28 mouse cellular contexts compared by ENCODE assay signal in genomic region chr1:151563401-151563800, GRCm38 (mm10). TPM values are rescaled to one million over a fixed set of nuclear protein-coding genes. Genes with fewer than 3 reads are reported as not detected.
DNase-seq lines count a peak whose midpoint lies in the region; ATAC-seq and TF ChIP-seq lines count a peak whose summit lies in the region.
"Had no signal": no experiment of that assay in that cellular context is flagged by ENCODE, and none has a peak within 500 bp of the region (broad histone marks: within the 10 kb centered on the region; RNA-seq: fewer than 3 reads in every experiment).

No protein-coding gene starts in this region.

- no peaks in the 10 kb centered on the region for H3K36me3 ChIP-seq in forebrain, embryonic 15.5 days
- H3K36me3 ChIP-seq in forebrain, embryonic 12.5 days (replicated peaks) = no peaks in the 10 kb centered on the region
- H3K36me3 ChIP-seq in midbrain, embryonic 15.5 days (replicated peaks) = no peaks in the 10 kb centered on the region
- no peaks in the 10 kb centered on the region for H3K36me3 ChIP-seq in midbrain, embryonic 13.5 days
- H3K36me3 ChIP-seq in MEL (ENCODE audit: control insufficient read depth in 1 of 2, insufficient read depth in 2 of 2, low read length in 2 of 2) = peaks cover 0 to 5% of the 10 kb centered on the region in 2 experiments; a peak in 2 of 4 replicates
- no peaks in the 10 kb centered on the region for H3K36me3 ChIP-seq in kidney, embryonic 15.5 days
- H3K36me3 ChIP-seq: embryonic facial prominence, embryonic 12.5 days; embryonic facial prominence, embryonic 15.5 days; G1E; heart, embryonic 12.5 days; heart, embryonic 15.5 days; hindbrain, embryonic 10.5 days had no signal

- H3K4me1 ChIP-seq in forebrain, embryonic 15.5 days = 0 out of 2 replicates have a peak, but pooled peaks cover 8% of the 10 kb centered on the region
- H3K4me1 ChIP-seq in forebrain, embryonic 12.5 days = no peaks in the 10 kb centered on the region
- H3K4me1 ChIP-seq in midbrain, embryonic 15.5 days = peaks cover 8% of the 10 kb centered on the region
- H3K4me1 ChIP-seq in midbrain, embryonic 13.5 days (replicated peaks) = no peaks in the 10 kb centered on the region
- H3K4me1 ChIP-seq in MEL (ENCODE audit: control insufficient read depth in 1 of 2, insufficient read depth in 2 of 2, low read length in 2 of 2) = peaks cover 0 to 2% of the 10 kb centered on the region in 2 experiments; a peak in 1 of 4 replicates
- H3K4me1 ChIP-seq in kidney, embryonic 15.5 days = no peaks in the 10 kb centered on the region
- H3K4me1 ChIP-seq: embryonic facial prominence, embryonic 12.5 days; embryonic facial prominence, embryonic 15.5 days; heart, embryonic 12.5 days; heart, embryonic 15.5 days; hindbrain, embryonic 10.5 days had no signal

- TF ChIP-seq RAD21 in MEL (IDR thresholded peaks at IDR 0.05; ENCODE audit: low read depth, low read length) = no peak

- no peaks in the 10 kb centered on the region for H3K27me3 ChIP-seq in forebrain, embryonic 15.5 days
- no peaks in the 10 kb centered on the region for H3K27me3 ChIP-seq in forebrain, embryonic 12.5 days
- H3K27me3 ChIP-seq in midbrain, embryonic 15.5 days (replicated peaks) = no peaks in the 10 kb centered on the region
- H3K27me3 ChIP-seq in midbrain, embryonic 13.5 days = no peaks in the 10 kb centered on the region
- H3K27me3 ChIP-seq in MEL (ENCODE audit: control insufficient read depth in 1 of 2, insufficient read depth in 2 of 2, low read length in 2 of 2) = no peaks in the 10 kb centered on the region
- H3K27me3 ChIP-seq in kidney, embryonic 15.5 days = no peaks in the 10 kb centered on the region
- H3K27me3 ChIP-seq: embryonic facial prominence, embryonic 12.5 days; embryonic facial prominence, embryonic 15.5 days; heart, embryonic 12.5 days; heart, embryonic 15.5 days; Patski had no signal

- no peak for TF ChIP-seq EP300 in MEL (IDR thresholded peaks at IDR 0.05; ENCODE audit: low read depth in 1 of 2, low read length in 2 of 2)

- H3K9ac ChIP-seq in forebrain, embryonic 15.5 days (replicated peaks) = no peak overlapping the region
- H3K9ac ChIP-seq in forebrain, embryonic 12.5 days = no peak overlapping the region
- H3K9ac ChIP-seq in midbrain, embryonic 15.5 days = no peak overlapping the region
- H3K9ac ChIP-seq in midbrain, embryonic 13.5 days (replicated peaks) = no peak overlapping the region
- H3K9ac ChIP-seq in MEL (ENCODE audit: control insufficient read depth, low read depth, low read length, poor library complexity, severe bottlenecking) = no peak overlapping the region
- no peak overlapping the region for H3K9ac ChIP-seq in kidney, embryonic 15.5 days
- H3K9ac ChIP-seq: embryonic facial prominence, embryonic 12.5 days; embryonic facial prominence, embryonic 15.5 days; heart, embryonic 12.5 days; heart, embryonic 15.5 days; hindbrain, embryonic 14.5 days had no signal

- TF ChIP-seq CTCF in MEL (IDR thresholded peaks at IDR 0.05 in 2 of 3, conservative IDR thresholded peaks at IDR 0.05 in 1 of 3; ENCODE audit: control insufficient read depth in 1 of 3, insufficient read depth in 1 of 3, low read depth in 2 of 3, low read length in 3 of 3, poor library complexity in 1 of 3, severe bottlenecking in 1 of 3) = no peak

- WGBS in forebrain, embryonic 15.5 days = 36% methylated on average over 5 of the region's 5 CpGs
- WGBS in forebrain, embryonic 12.5 days = 60% methylated on average over 5 of the region's 5 CpGs
- WGBS in midbrain, embryonic 15.5 days = 53% methylated on average over 5 of the region's 5 CpGs
- WGBS in midbrain, embryonic 13.5 days = 68% methylated on average over 5 of the region's 5 CpGs
- 64% methylated on average over 5 of the region's 5 CpGs for WGBS in kidney, embryonic 15.5 days

- H3K4me2 ChIP-seq in forebrain, embryonic 15.5 days (replicated peaks) = no peak overlapping the region
- no peak overlapping the region for H3K4me2 ChIP-seq in forebrain, embryonic 12.5 days
- no peak overlapping the region for H3K4me2 ChIP-seq in midbrain, embryonic 15.5 days
- no peak overlapping the region for H3K4me2 ChIP-seq in midbrain, embryonic 13.5 days (replicated peaks)
- H3K4me2 ChIP-seq in kidney, embryonic 15.5 days = no peak overlapping the region
- H3K4me2 ChIP-seq: embryonic facial prominence, embryonic 12.5 days; embryonic facial prominence, embryonic 15.5 days; heart, embryonic 12.5 days; heart, embryonic 15.5 days; hindbrain, embryonic 14.5 days had no signal

- no peak overlapping the region for H3K27ac ChIP-seq in forebrain, embryonic 15.5 days (replicated peaks)
- no peak overlapping the region for H3K27ac ChIP-seq in forebrain, embryonic 12.5 days
- H3K27ac ChIP-seq in midbrain, embryonic 15.5 days = no peak overlapping the region
- no peak overlapping the region for H3K27ac ChIP-seq in midbrain, embryonic 13.5 days
- H3K27ac ChIP-seq in MEL (ENCODE audit: control insufficient read depth, low read depth, low read length) = no peak overlapping the region
- H3K27ac ChIP-seq in kidney, embryonic 15.5 days = no peak overlapping the region
- H3K27ac ChIP-seq: embryonic facial prominence, embryonic 12.5 days; embryonic facial prominence, embryonic 15.5 days; heart, embryonic 15.5 days; hindbrain, embryonic 10.5 days; hindbrain, embryonic 14.5 days had no signal

- H3K9me3 ChIP-seq in forebrain, embryonic 15.5 days = no peaks in the 10 kb centered on the region
- no peaks in the 10 kb centered on the region for H3K9me3 ChIP-seq in forebrain, embryonic 12.5 days
- no peaks in the 10 kb centered on the region for H3K9me3 ChIP-seq in midbrain, embryonic 15.5 days
- H3K9me3 ChIP-seq in midbrain, embryonic 13.5 days = no peaks in the 10 kb centered on the region
- H3K9me3 ChIP-seq in MEL (replicated peaks; ENCODE audit: insufficient read depth, low read length) = no peaks in the 10 kb centered on the region
- H3K9me3 ChIP-seq in kidney, embryonic 15.5 days (replicated peaks) = no peaks in the 10 kb centered on the region
- H3K9me3 ChIP-seq: embryonic facial prominence, embryonic 12.5 days; embryonic facial prominence, embryonic 15.5 days; G1E; heart, embryonic 12.5 days; heart, embryonic 15.5 days; hindbrain, embryonic 10.5 days had no signal

- no peaks in the 10 kb centered on the region for H3K79me2 ChIP-seq in MEL (ENCODE audit: control insufficient read depth, insufficient read depth, low read length, poor library complexity)

- H3K4me3 ChIP-seq in forebrain, embryonic 15.5 days = no peak overlapping the region
- H3K4me3 ChIP-seq in forebrain, embryonic 12.5 days (replicated peaks) = no peak overlapping the region
- H3K4me3 ChIP-seq in midbrain, embryonic 15.5 days = no peak overlapping the region
- H3K4me3 ChIP-seq in midbrain, embryonic 13.5 days (replicated peaks) = no peak overlapping the region
- H3K4me3 ChIP-seq in MEL (ENCODE audit: control insufficient read depth in 1 of 2, insufficient read depth in 1 of 2, low read depth in 2 of 2, low read length in 2 of 2) = peak overlapping the region in 1 of 2 experiments; percentile 21; a peak in 1 of 4 replicates
- no peak overlapping the region for H3K4me3 ChIP-seq in kidney, embryonic 15.5 days (replicated peaks)
- H3K4me3 ChIP-seq: embryonic facial prominence, embryonic 12.5 days; embryonic facial prominence, embryonic 15.5 days; heart, embryonic 12.5 days; heart, embryonic 15.5 days; hindbrain, embryonic 10.5 days had no signal

- peak; percentile 52 for DNase-seq in MEL (ENCODE audit: low read depth, low spot score)
- peak; percentile 7 for DNase-seq in R1 (ENCODE audit: low read depth, low spot score)
- no peak for DNase-seq in thymus, postnatal 25 days
- DNase-seq: adrenal gland, adult 2 months; adrenal gland, postnatal 14 days; cerebellum, adult 11 months; cerebellum, adult 2 months; cerebellum, adult 9-11 months; cerebellum, postnatal 25 days; gastrocnemius, postnatal 10 days; gastrocnemius, postnatal 36 days; heart, postnatal 10 days; heart, postnatal 36 days; kidney, adult 2 months had no signal

- peak; percentile 32; the same call in 1 of the 2 replicates for ATAC-seq in forebrain, embryonic 15.5 days (replicated peaks)
- ATAC-seq in forebrain, embryonic 12.5 days (ENCODE audit: low FRiP score) = no peak
- ATAC-seq in midbrain, embryonic 15.5 days (replicated peaks) = 0 out of 2 replicates have a peak, but pooled peaks have one; percentile 58
- ATAC-seq in midbrain, embryonic 13.5 days = no peak
- no peak for ATAC-seq in kidney, embryonic 15.5 days (replicated peaks; ENCODE audit: low FRiP score)
- ATAC-seq: intestine, postnatal 0 days; Patski had no signal

- no peak for TF ChIP-seq POLR2A in MEL (IDR thresholded peaks at IDR 0.05; ENCODE audit: control insufficient read depth in 1 of 2, insufficient read depth in 1 of 2, low read depth in 1 of 2, low read length in 2 of 2, poor library complexity in 1 of 2)

TF ChIP-seq in MEL, 35 proteins besides CTCF, POLR2A, EP300 and RAD21:
- TF ChIP-seq MEF2A (IDR thresholded peaks at IDR 0.05; ENCODE audit: extremely low read depth, insufficient replicate concordance, low read depth, low read length, poor library complexity, severe bottlenecking) = no peak
- no peak for TF ChIP-seq SMC3 (IDR thresholded peaks at IDR 0.05; ENCODE audit: low read depth, low read length)
- TF ChIP-seq E2F4 (IDR thresholded peaks at IDR 0.05; ENCODE audit: borderline replicate concordance, low read depth, low read length) = no peak
- no peak for TF ChIP-seq MAX (IDR thresholded peaks at IDR 0.05; ENCODE audit: low read length)
- no peak for TF ChIP-seq ZMIZ1 (IDR thresholded peaks at IDR 0.05; ENCODE audit: low read depth, low read length)
- TF ChIP-seq ETS1 (IDR thresholded peaks at IDR 0.05; ENCODE audit: low read depth, low read length) = no peak
- TF ChIP-seq TBP (IDR thresholded peaks at IDR 0.05; ENCODE audit: low read depth, low read length) = no peak
- no peak for TF ChIP-seq HCFC1 (IDR thresholded peaks at IDR 0.05; ENCODE audit: low read depth, low read length)
- TF ChIP-seq GATA1 (IDR thresholded peaks at IDR 0.05; ENCODE audit: low read depth, low read length) = no peak

RNA-seq across cellular contexts. Expression of gene Fam129a, which starts 7.6 kb away (rescaled TPM):
- 0.41 and 2.2 TPM in 2 replicates for polyA plus RNA-seq in forebrain, embryonic 15.5 days (2015; fragmentation: Nextera tagmentation; extraction: Ambion mirVana)
- 1.4 and 1.7 TPM in 2 replicates for polyA plus RNA-seq in forebrain, embryonic 12.5 days (2016; fragmentation: Nextera tagmentation; extraction: Ambion mirVana)
- polyA plus RNA-seq in midbrain, embryonic 15.5 days (2015; fragmentation: Nextera tagmentation; extraction: Ambion mirVana) = 0.77 and 1.4 TPM in 2 replicates
- polyA plus RNA-seq in midbrain, embryonic 13.5 days (2015; fragmentation: Nextera tagmentation; extraction: Ambion mirVana) = 0.68 and 0.78 TPM in 2 replicates
- 3.1 and 7.4 TPM in 2 replicates for total RNA-seq in MEL (2012; rRNA removed)
- 10 to 100 TPM in 1 of 2 experiments, 1 to 10 TPM in 1; 8.8 to 67.5 TPM for polyA plus RNA-seq in MEL (2012; ENCODE audit: insufficient read depth in 1 of 2, insufficient read length in 2 of 2, low read depth in 1 of 2, low replicate concordance in 2 of 2, missing spikeins in 1 of 2)
- 10.5 and 12.7 TPM in 2 replicates for polyA plus RNA-seq in kidney, embryonic 15.5 days (2015; fragmentation: Nextera tagmentation; extraction: Ambion mirVana)
- polyA plus RNA-seq: G1E had no signal

Comparison
In these comparisons a context has a peak if more than half of its experiments do, and no peak if none do; other contexts are left out.
1. ATAC-seq: peak in forebrain, embryonic 15.5 days (single experiment) and midbrain, embryonic 15.5 days (single experiment); none in forebrain, embryonic 12.5 days (single experiment), midbrain, embryonic 13.5 days (single experiment) and kidney, embryonic 15.5 days (single experiment).